Mouse (Mus musculus) C2C12 (cell line): Measurements from ENCODE around the gene Asxl1. TPM values are rescaled to one million over a fixed set of nuclear protein-coding genes. Genes with fewer than 3 reads are reported as not detected.
A peak's percentile ranks its signal among the peaks of the same experiment; 100 is the strongest.

Source experiments
- H3K27me3 ChIP-seq: one replicate; pipeline ENCODE4 v1.6.1; 2011; ENCODE audit not compliant: control insufficient read depth, insufficient read depth, insufficient read length
- H3K36me3 ChIP-seq: one replicate; pipeline ENCODE4 v1.6.1; 2011; ENCODE audit not compliant: control insufficient read depth, insufficient read depth
- H3K4me3 ChIP-seq: one replicate; pipeline ENCODE4 v1.5.1; 2011; ENCODE audit warnings: mild to moderate bottlenecking, control low read depth; ENCODE audit not compliant: poor library complexity, insufficient read depth, severe bottlenecking
- H3K79me2 ChIP-seq: one replicate; pipeline ENCODE4 v1.6.1; 2011; ENCODE audit not compliant: control insufficient read depth, insufficient read depth
- H3K79me3 ChIP-seq: one replicate; pipeline ENCODE4 v1.6.1; 2011; ENCODE audit warnings: low read depth, control low read depth
- H3ac ChIP-seq: one replicate; pipeline ENCODE3; 2011; ENCODE audit warnings: low read depth; ENCODE audit not compliant: control insufficient read depth, insufficient read length
- CEBPB ChIP-seq: IDR thresholded peaks from one replicate; pipeline ENCODE4 v1.6.1; 2011; ENCODE audit warnings: low read depth, mild to moderate bottlenecking, control low read depth, moderate library complexity
- CTCF ChIP-seq: IDR thresholded peaks from one replicate; pipeline ENCODE4 v1.5.1; 2011; ENCODE audit not compliant: control insufficient read depth, insufficient read depth, insufficient read length
- FOSL1 ChIP-seq: IDR thresholded peaks from one replicate; pipeline ENCODE4 v1.8.0; 2011; ENCODE audit warnings: mild to moderate bottlenecking, low read length; ENCODE audit not compliant: poor library complexity, insufficient read depth, severe bottlenecking
- MAX ChIP-seq: IDR thresholded peaks from one replicate; pipeline ENCODE4 v1.6.1; 2011; ENCODE audit warnings: mild to moderate bottlenecking, control low read depth
- MYOD1 ChIP-seq: IDR thresholded peaks from one replicate; pipeline ENCODE4 v1.6.1; 2011; ENCODE audit warnings: low read depth; ENCODE audit not compliant: control insufficient read depth, insufficient read length
- MYOG ChIP-seq: IDR thresholded peaks from one replicate; pipeline ENCODE4 v1.6.1; 2011; ENCODE audit not compliant: control insufficient read depth, insufficient read length; ENCODE audit errors: extremely low read depth
- USF1 ChIP-seq: IDR thresholded peaks from one replicate; pipeline ENCODE4 v1.6.1; 2011; ENCODE audit warnings: low read depth, mild to moderate bottlenecking, control low read depth, moderate library complexity
- polyA plus RNA-seq: library from polyadenylated mRNA; unstranded; fragments of >200 nt; fragmentation: generic; extraction: Trizol; gene quantifications from one replicate; pipeline ENCODE4 v1.2.1, GENCODE M21; 2012; ENCODE audit warnings: missing spikeins

Asxl1 gene
- polyA plus RNA-seq, 1 experiment: 15.2 TPM

- H3K27me3 ChIP-seq: no peaks in the 10 kb centered on the region
- H3K79me3 ChIP-seq: no peaks in the 10 kb centered on the region
- TF ChIP-seq CEBPB (no peak), MYOG (no peak), MYOD1 (no peak), MAX (no peak), FOSL1 (no peak), CTCF (no peak)
- peaks cover 49% of the 10 kb centered on the region for H3K36me3 ChIP-seq
- H3K4me3 ChIP-seq: no peak overlapping the region
- H3K79me2 ChIP-seq: no peaks in the 10 kb centered on the region
- H3ac ChIP-seq: no peak overlapping the region
These were observed 26.5 kb upstream of the Asxl1 start for GRCm38 (mm10) chr2:153319036-153319643.

GRCm38 (mm10) chr2:153325706-153326376 lies 19.8 kb upstream of the Asxl1 start:
- H3K27me3 ChIP-seq: no peaks in the 10 kb centered on the region
- H3K79me3 ChIP-seq: no peaks in the 10 kb centered on the region
- peak overlapping the region; percentile 40 for H3ac ChIP-seq
- no peaks in the 10 kb centered on the region for H3K79me2 ChIP-seq
- TF ChIP-seq CEBPB (no peak), CTCF (no peak), FOSL1 (no peak), MYOD1 (no peak), USF1 (no peak), MYOG (no peak), MAX (no peak)
- H3K4me3 ChIP-seq: no peak overlapping the region
- peaks cover 56% of the 10 kb centered on the region for H3K36me3 ChIP-seq

- Histone ChIP-seq H3K79me3 (no peaks in the 10 kb centered on the region), H3ac (no peak overlapping the region), H3K27me3 (no peaks in the 10 kb centered on the region), H3K36me3 (peaks cover 31% of the 10 kb centered on the region), H3K4me3 (no peak overlapping the region), H3K79me2 (no peaks in the 10 kb centered on the region)
- TF ChIP-seq MYOG (no peak), FOSL1 (no peak), MAX (no peak), USF1 (no peak), MYOD1 (no peak), CTCF (no peak), CEBPB (no peak)
These were observed 13.4 kb upstream of the Asxl1 start for GRCm38 (mm10) chr2:153332271-153332670.

DNA sequence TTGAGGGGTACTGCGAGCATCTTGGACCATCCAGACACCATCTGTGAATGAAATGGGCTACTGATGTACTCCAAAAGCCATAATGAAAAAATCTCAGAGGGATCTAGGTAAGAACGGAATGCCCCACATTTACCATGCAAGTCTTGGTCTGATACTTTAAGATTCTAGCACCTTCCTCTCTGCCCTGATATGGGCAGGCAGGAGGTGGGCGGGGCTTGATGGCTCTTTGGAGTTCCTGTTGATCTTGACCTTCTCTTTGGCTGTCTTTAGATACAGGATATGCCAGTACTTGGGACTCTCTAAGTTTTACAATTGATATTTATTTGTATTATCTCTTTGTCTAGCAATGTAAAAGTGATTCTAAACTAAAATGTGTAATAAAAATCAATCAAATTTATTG lies 12.6 kb upstream of the Asxl1 start:
- H3K36me3 ChIP-seq: peaks cover 31% of the 10 kb centered on the region
- TF ChIP-seq CEBPB (no peak), MYOD1 (no peak), MYOG (no peak), USF1 (no peak), MAX (no peak), CTCF (no peak), FOSL1 (no peak)
- H3ac ChIP-seq: no peak overlapping the region
- no peak overlapping the region for H3K4me3 ChIP-seq
- no peaks in the 10 kb centered on the region for H3K27me3 ChIP-seq
- H3K79me3 ChIP-seq: no peaks in the 10 kb centered on the region
- no peaks in the 10 kb centered on the region for H3K79me2 ChIP-seq

DNA sequence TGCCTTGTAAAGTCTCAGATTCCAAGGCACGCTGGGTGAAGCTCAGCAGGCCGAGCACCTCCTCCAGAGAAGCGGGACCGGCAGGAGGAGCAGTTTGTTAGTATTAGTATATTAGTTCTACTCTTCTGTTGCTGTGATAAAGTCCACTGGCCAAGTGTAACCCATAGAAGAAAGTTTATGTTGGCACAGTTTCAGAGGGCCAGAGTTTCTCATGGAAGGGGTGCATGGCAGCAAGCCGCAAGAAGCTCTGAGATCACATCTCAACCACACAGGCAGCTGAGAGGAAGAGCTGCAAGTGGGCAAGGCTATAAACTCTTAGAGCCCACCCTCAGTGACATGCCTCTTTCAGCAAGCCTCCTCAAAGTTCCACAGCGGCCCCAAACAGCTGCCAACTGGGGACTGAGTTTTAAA lies 11.8 kb upstream of the Asxl1 start:
- TF ChIP-seq CEBPB (no peak), MYOD1 (peak; percentile 77)
- no peaks in the 10 kb centered on the region for H3K79me3 ChIP-seq
- peaks cover 31% of the 10 kb centered on the region for H3K36me3 ChIP-seq
- H3K79me2 ChIP-seq: no peaks in the 10 kb centered on the region
- no peaks in the 10 kb centered on the region for H3K27me3 ChIP-seq
- H3K4me3 ChIP-seq: no peak overlapping the region
- no peak overlapping the region for H3ac ChIP-seq

- no peak for TF ChIP-seq USF1
- no peak for TF ChIP-seq MYOG
- no peak overlapping the region for H3K4me3 ChIP-seq
- no peaks in the 10 kb centered on the region for H3K27me3 ChIP-seq
- peaks cover 30% of the 10 kb centered on the region for H3K36me3 ChIP-seq
- H3ac ChIP-seq: no peak overlapping the region
- H3K79me2 ChIP-seq: no peaks in the 10 kb centered on the region
- H3K79me3 ChIP-seq: no peaks in the 10 kb centered on the region
These were observed 11.3 kb upstream of the Asxl1 start for GRCm38 (mm10) chr2:153334281-153334680.
